Mouse (Mus musculus): ENCODE data around the gene Serpinb6e. TPM values are rescaled to one million over a fixed set of nuclear protein-coding genes. Genes with fewer than 3 reads are reported as not detected.

Gene Serpinb6e
- not detected in 2 replicates for polyA plus RNA-seq (2015; fragmentation: Nextera tagmentation; extraction: Ambion mirVana)

DNA sequence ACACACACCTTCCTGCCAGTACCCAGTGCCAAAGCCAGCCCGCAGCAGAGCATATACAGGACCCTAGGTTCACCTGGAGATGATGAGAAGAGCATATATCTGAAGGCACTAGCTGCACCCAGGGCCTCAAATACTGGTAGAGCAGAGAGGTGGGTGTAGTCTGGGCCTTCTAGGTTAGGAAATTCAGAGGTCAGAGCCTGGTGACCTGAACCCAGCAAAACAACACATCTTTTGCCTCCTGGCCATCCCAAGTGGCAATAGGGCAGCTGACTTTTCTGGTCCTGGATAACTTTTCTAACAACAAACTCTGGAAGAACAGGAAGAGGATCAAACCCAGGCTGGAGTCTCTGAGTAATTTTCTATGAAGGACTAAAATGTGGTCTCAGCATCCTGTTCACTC lies at the start of gene Serpinb6e:
TSS of gene Serpinb6e (minus strand) at position 101 of the 400 bp plus-strand sequence.
- WGBS, result 44% methylated on average over 1 of the region's 1 CpGs
- ATAC-seq (ENCODE audit: low FRiP score, low TSS enrichment), result no peak

DNA sequence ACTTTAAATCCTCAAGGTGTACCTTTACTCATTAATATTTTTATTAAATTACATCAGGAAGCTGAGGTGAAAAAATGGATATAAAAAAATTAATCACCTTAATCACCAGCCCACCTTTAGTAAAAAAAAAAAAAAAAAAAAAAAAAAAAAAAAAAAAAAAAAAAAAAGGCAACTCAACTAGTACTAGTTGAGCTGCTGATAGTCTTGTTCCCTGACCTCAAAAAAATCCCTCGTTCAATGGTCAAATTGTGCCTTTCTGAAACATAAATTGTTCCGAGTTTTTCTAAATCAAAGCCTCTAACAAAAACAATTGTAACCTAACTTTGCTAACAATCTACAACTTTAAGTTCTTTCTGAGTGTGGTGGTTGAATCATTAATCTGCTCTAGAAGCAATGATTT lies 12.5 kb downstream of the Serpinb6e start:
- no peaks in the 10 kb centered on the region for H3K4me1 ChIP-seq (ENCODE audit: insufficient read depth, low read length)
- no peak for ATAC-seq (ENCODE audit: low FRiP score, low TSS enrichment)
- no peaks in the 10 kb centered on the region for H3K36me3 ChIP-seq (ENCODE audit: insufficient read depth, low read length)
- no peak overlapping the region for H3K27ac ChIP-seq (ENCODE audit: low read length)
- no peaks in the 10 kb centered on the region for H3K9me3 ChIP-seq (ENCODE audit: low read length)
- no peak overlapping the region for H3K4me3 ChIP-seq (ENCODE audit: low read length)
- H3K9ac ChIP-seq (replicated peaks; ENCODE audit: low read length), result no peak overlapping the region
- 82% methylated on average over 2 of the region's 2 CpGs for WGBS
- no peaks in the 10 kb centered on the region for H3K27me3 ChIP-seq (ENCODE audit: insufficient read depth, low read length)
- H3K4me2 ChIP-seq (replicated peaks; ENCODE audit: low read depth, low read length), result no peak overlapping the region

More for the DNA sequence above, at the start of gene Serpinb6e:
- H3K27me3 ChIP-seq (ENCODE audit: insufficient read depth, low read length), result no peaks in the 10 kb centered on the region
- no peak within 1 kb of the TSS for H3K27ac ChIP-seq (ENCODE audit: low read length)
- H3K4me2 ChIP-seq (replicated peaks; ENCODE audit: low read depth, low read length), result no peak within 1 kb of the TSS
- H3K9me3 ChIP-seq (ENCODE audit: low read length), result no peaks in the 10 kb centered on the region
- H3K4me3 ChIP-seq (ENCODE audit: low read length), result no peak within 1 kb of the TSS
- H3K4me1 ChIP-seq (ENCODE audit: insufficient read depth, low read length), result no peaks in the 10 kb centered on the region
- H3K9ac ChIP-seq (replicated peaks; ENCODE audit: low read length), result no peak within 1 kb of the TSS
- no peaks in the 10 kb centered on the region for H3K36me3 ChIP-seq (ENCODE audit: insufficient read depth, low read length)

DNA sequence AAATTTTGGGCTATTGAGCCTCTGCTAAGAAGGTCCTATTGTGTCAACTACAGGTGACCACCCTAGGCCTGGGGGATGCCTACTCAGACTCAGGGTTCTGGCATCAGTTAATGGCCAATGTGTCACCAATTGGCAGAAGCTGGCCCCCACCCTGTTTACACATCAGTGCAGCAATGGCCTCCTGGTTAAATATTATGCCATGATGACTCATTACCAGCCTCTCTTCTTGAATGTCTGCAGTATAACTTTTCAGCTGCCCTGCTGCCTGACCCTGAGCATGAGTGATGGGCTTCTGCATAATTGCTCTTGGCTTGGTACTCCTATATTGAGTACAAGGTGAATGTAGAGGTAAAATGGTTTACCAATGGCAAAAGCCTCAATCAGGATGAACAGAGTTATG lies 19.8 kb downstream of the Serpinb6e start:
- Histone ChIP-seq H3K27ac (ENCODE audit: low read length) (no peak overlapping the region), H3K9ac (replicated peaks; ENCODE audit: low read length) (no peak overlapping the region), H3K27me3 (ENCODE audit: insufficient read depth, low read length) (no peaks in the 10 kb centered on the region), H3K36me3 (ENCODE audit: insufficient read depth, low read length) (no peaks in the 10 kb centered on the region), H3K4me2 (replicated peaks; ENCODE audit: low read depth, low read length) (no peak overlapping the region), H3K4me1 (ENCODE audit: insufficient read depth, low read length) (no peaks in the 10 kb centered on the region), H3K9me3 (ENCODE audit: low read length) (0 out of 2 replicates have a peak, but pooled peaks cover 4% of the 10 kb centered on the region), H3K4me3 (ENCODE audit: low read length) (no peak overlapping the region)
- ATAC-seq (ENCODE audit: low FRiP score, low TSS enrichment), result peak; percentile 71

DNA sequence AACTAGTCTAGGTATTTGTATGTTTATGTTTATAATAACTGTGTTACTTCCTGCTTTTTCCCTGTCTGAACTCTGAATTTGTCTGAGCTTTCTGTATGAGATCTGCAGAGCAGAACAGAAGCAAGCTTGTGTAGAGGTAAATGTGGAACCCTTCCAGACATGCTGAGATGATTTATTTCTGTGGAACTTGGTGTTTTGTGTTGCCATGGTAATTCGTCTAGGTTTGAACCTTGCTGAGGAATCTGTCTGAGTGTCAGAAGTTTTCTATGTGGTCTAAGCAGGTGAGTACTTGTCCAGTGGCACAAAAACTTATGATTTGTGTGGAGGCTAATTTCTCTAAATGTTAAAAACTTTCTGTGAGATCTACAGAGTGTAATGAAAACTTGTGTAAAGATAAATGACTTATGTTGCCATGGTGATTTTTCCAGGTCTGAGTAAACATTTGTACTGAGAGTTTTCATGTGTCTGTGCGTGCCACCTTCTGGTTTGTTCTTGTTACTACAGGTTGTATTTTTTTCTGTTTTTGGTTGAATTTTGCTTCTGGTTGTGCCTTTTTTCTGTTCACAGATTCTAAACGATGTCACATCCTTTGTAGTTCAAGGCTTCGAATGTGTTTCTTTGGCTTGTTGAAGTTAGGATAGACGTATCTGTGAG lies 21.6 kb downstream of the Serpinb6e start:
- no peaks in the 10 kb centered on the region for H3K27me3 ChIP-seq (ENCODE audit: insufficient read depth, low read length)
- WGBS, result 81% methylated on average over 5 of the region's 5 CpGs
- ATAC-seq (ENCODE audit: low FRiP score, low TSS enrichment), result no peak

More for the DNA sequence above, 21.6 kb downstream of the Serpinb6e start:
- Histone ChIP-seq H3K4me2 (replicated peaks; ENCODE audit: low read depth, low read length) (no peak overlapping the region), H3K4me3 (ENCODE audit: low read length) (no peak overlapping the region), H3K27ac (ENCODE audit: low read length) (no peak overlapping the region), H3K36me3 (ENCODE audit: insufficient read depth, low read length) (no peaks in the 10 kb centered on the region), H3K9ac (replicated peaks; ENCODE audit: low read length) (no peak overlapping the region), H3K4me1 (ENCODE audit: insufficient read depth, low read length) (no peaks in the 10 kb centered on the region), H3K9me3 (ENCODE audit: low read length) (0 out of 2 replicates have a peak, but pooled peaks cover 4% of the 10 kb centered on the region)

Other genes starting within 250 kb of the Serpinb6e start
- not detected in 2 replicates for gene Serpinb6d, start 182.0 kb downstream of the Serpinb6e start, polyA plus RNA-seq (2015; fragmentation: Nextera tagmentation; extraction: Ambion mirVana)
- gene Serpinb6c, start 62.3 kb upstream of the Serpinb6e start, polyA plus RNA-seq (2015; fragmentation: Nextera tagmentation; extraction: Ambion mirVana), result 0.15 and 0.27 TPM in 2 replicates
- gene Nqo2, start 121.3 kb upstream of the Serpinb6e start, polyA plus RNA-seq (2015; fragmentation: Nextera tagmentation; extraction: Ambion mirVana), result 29.6 and 31.0 TPM in 2 replicates
- gene Ripk1, start 159.0 kb upstream of the Serpinb6e start, polyA plus RNA-seq (2015; fragmentation: Nextera tagmentation; extraction: Ambion mirVana), result 18.0 and 19.4 TPM in 2 replicates
- 66.7 and 72.8 TPM in 2 replicates for gene Serpinb6a, start 159.4 kb upstream of the Serpinb6e start, polyA plus RNA-seq (2015; fragmentation: Nextera tagmentation; extraction: Ambion mirVana)
- 83.0 and 95.2 TPM in 2 replicates for gene Bphl, start 194.2 kb upstream of the Serpinb6e start, polyA plus RNA-seq (2015; fragmentation: Nextera tagmentation; extraction: Ambion mirVana)
- gene Tubb2a, start 234.6 kb upstream of the Serpinb6e start, polyA plus RNA-seq (2015; fragmentation: Nextera tagmentation; extraction: Ambion mirVana), result 143 and 150 TPM in 2 replicates